Mouse (Mus musculus) forebrain, embryonic 13.5 days (tissue): ENCODE data around the gene Tsc22d2. TPM values are rescaled to one million over a fixed set of nuclear protein-coding genes. Genes with fewer than 3 reads are reported as not detected.

Source experiments
- ATAC-seq: fragments of 200-750 bp; cut with Nextera tagmentation; 2 replicates; pipeline ENCODE4 v1.8.0; 2017
- H3K27ac ChIP-seq: fragments of 300-500 bp; sonication (generic); 2 replicates; pipeline ENCODE4 v1.5.1; 2015; ENCODE audit warnings: inconsistent platforms, mild to moderate bottlenecking, moderate library complexity
- H3K27me3 ChIP-seq: fragments of 300-500 bp; sonication (generic); 2 replicates; pipeline ENCODE4 v1.6.1; 2015; ENCODE audit warnings: mild to moderate bottlenecking, inconsistent platforms
- H3K36me3 ChIP-seq: fragments of 300-500 bp; sonication (generic); 2 replicates; pipeline ENCODE4 v1.6.1; 2015; ENCODE audit warnings: mild to moderate bottlenecking, inconsistent platforms; ENCODE audit not compliant: poor library complexity, severe bottlenecking
- H3K4me1 ChIP-seq: fragments of 300-500 bp; sonication (generic); 2 replicates; pipeline ENCODE4 v1.6.1; 2015; ENCODE audit warnings: inconsistent platforms
- H3K4me2 ChIP-seq: fragments of 300-500 bp; sonication (generic); 2 replicates; pipeline ENCODE4 v1.6.1; 2015; ENCODE audit warnings: inconsistent platforms, mild to moderate bottlenecking, moderate library complexity
- H3K4me3 ChIP-seq: fragments of 300-500 bp; sonication (generic); 2 replicates; pipeline ENCODE4 v1.5.1; 2015; ENCODE audit warnings: mild to moderate bottlenecking, inconsistent platforms
- H3K9ac ChIP-seq: fragments of 300-500 bp; sonication (generic); 2 replicates; pipeline ENCODE4 v1.6.1; 2015; ENCODE audit warnings: mild to moderate bottlenecking, inconsistent platforms
- H3K9me3 ChIP-seq: fragments of 300-500 bp; sonication (generic); replicated peaks from 2 replicates; pipeline ENCODE4 v1.6.1; 2016; ENCODE audit warnings: inconsistent platforms
- WGBS: fragments of 180-500 bp; shearing (Covaris S2); methylation state at CpG from one replicate; pipeline ENCODE4 v1.1.7; 2015; 5-methylcytosine and 5-hydroxymethylcytosine counted together
- polyA plus RNA-seq: library from polyadenylated mRNA; unstranded; fragments of >200 nt; fragmentation: Nextera tagmentation; extraction: Ambion mirVana; gene quantifications from 2 replicates; pipeline ENCODE4 v1.2.1, GENCODE M21; 2015

The Tsc22d2 gene
- polyA plus RNA-seq, result 7.5 and 7.6 TPM in 2 replicates

GRCm38 (mm10) chr3:58414234-58414938, at the start of gene Tsc22d2:
Tsc22d2 (plus strand) TSS chr3:58414715.
- Histone ChIP-seq H3K4me3 (peak within 1 kb of the TSS; percentile 98), H3K9ac (peak within 1 kb of the TSS; percentile 96), H3K4me1 (peaks cover 19% of the 10 kb centered on the region), H3K9me3 (no peaks in the 10 kb centered on the region), H3K27me3 (no peaks in the 10 kb centered on the region), H3K27ac (peak within 1 kb of the TSS; percentile 99), H3K36me3 (no peaks in the 10 kb centered on the region), H3K4me2 (peak within 1 kb of the TSS; percentile 93)
- WGBS, result under 1% methylated on average over 51 of the region's 52 CpGs
- peak; percentile 86 for ATAC-seq

- H3K9ac ChIP-seq, result no peak overlapping the region
- no peak overlapping the region for H3K27ac ChIP-seq
- no peaks in the 10 kb centered on the region for H3K36me3 ChIP-seq
- no peaks in the 10 kb centered on the region for H3K27me3 ChIP-seq
- H3K4me1 ChIP-seq, result peaks cover 5% of the 10 kb centered on the region
- WGBS, result 75% methylated on average over 3 of the region's 3 CpGs
- H3K9me3 ChIP-seq, result no peaks in the 10 kb centered on the region
- no peak overlapping the region for H3K4me2 ChIP-seq
- ATAC-seq, result no peak
- no peak overlapping the region for H3K4me3 ChIP-seq
Measured at GRCm38 (mm10) chr3:58366756-58367155, 47.8 kb upstream of the Tsc22d2 start.

GRCm38 (mm10) chr3:58370811-58371210, 43.7 kb upstream of the Tsc22d2 start:
- H3K9me3 ChIP-seq, result no peaks in the 10 kb centered on the region
- no peak overlapping the region for H3K4me3 ChIP-seq
- no peaks in the 10 kb centered on the region for H3K36me3 ChIP-seq
- no peak overlapping the region for H3K27ac ChIP-seq
- no peak overlapping the region for H3K4me2 ChIP-seq
- H3K9ac ChIP-seq, result no peak overlapping the region
- 88% methylated on average over 2 of the region's 2 CpGs for WGBS
- no peaks in the 10 kb centered on the region for H3K27me3 ChIP-seq
- H3K4me1 ChIP-seq, result peaks cover 19% of the 10 kb centered on the region
- ATAC-seq, result no peak

DNA sequence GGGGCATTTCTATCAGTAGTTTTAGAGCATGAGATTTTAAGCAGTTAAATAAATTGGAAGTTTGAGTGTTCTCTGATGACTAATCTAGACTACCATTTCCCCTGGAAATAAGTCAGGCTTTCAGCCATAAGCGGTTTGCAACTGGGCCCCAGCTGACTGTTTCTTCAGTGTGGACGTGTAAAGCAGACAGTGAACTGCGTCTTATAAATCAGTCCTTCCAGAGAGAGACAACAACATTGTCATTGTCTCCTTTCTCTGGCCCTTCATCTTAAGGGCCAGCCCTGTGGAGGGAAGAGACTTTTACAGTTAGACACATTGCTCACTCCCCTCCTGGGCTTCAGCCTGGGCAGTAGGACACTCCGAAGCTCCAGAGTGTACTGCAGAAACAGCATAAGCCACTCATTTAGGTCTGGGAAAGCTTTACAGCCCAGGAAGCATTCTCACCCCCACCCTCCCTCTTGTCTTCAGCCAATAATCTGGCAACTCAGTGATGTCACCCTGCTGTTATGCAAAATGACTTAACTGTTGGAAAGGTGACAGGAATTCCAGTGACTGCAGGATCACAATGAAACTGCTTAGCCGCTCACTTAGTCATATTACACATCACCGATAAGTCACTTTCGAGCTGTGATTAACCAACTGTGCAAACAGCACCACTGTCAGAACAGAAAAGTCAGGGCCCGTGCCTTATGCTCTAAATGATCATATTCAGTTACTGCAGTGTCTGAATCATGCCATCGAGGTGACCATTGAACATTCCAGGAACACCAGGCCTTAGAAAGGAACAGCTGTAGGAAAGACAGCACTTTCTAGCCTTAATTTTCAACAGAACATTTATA, 42.2 kb upstream of the Tsc22d2 start:
- Histone ChIP-seq H3K27me3 (no peaks in the 10 kb centered on the region), H3K4me2 (peak overlapping the region; percentile 47), H3K9me3 (no peaks in the 10 kb centered on the region), H3K36me3 (no peaks in the 10 kb centered on the region), H3K9ac (peak overlapping the region; percentile 18; the same call in 1 of the 2 replicates), H3K4me1 (peaks cover 19% of the 10 kb centered on the region), H3K27ac (no peak overlapping the region), H3K4me3 (no peak overlapping the region)
- 5% methylated on average over 9 of the region's 9 CpGs for WGBS
- ATAC-seq, result peak; percentile 92

GRCm38 (mm10) chr3:58372905-58373208, 41.7 kb upstream of the Tsc22d2 start:
- Histone ChIP-seq H3K4me1 (peaks cover 19% of the 10 kb centered on the region), H3K4me2 (peak overlapping the region; percentile 47), H3K27me3 (no peaks in the 10 kb centered on the region), H3K4me3 (no peak overlapping the region), H3K27ac (no peak overlapping the region), H3K9me3 (no peaks in the 10 kb centered on the region), H3K9ac (no peak overlapping the region), H3K36me3 (no peaks in the 10 kb centered on the region)
- 6% methylated on average over 5 of the region's 5 CpGs for WGBS
- ATAC-seq, result peak; percentile 36; the same call in 1 of the 2 replicates

GRCm38 (mm10) chr3:58374281-58374680, 40.2 kb upstream of the Tsc22d2 start:
- no peak for ATAC-seq
- H3K4me3 ChIP-seq, result no peak overlapping the region
- no peak overlapping the region for H3K9ac ChIP-seq
- peaks cover 19% of the 10 kb centered on the region for H3K4me1 ChIP-seq
- H3K4me2 ChIP-seq, result no peak overlapping the region
- H3K36me3 ChIP-seq, result no peaks in the 10 kb centered on the region
- no peaks in the 10 kb centered on the region for H3K9me3 ChIP-seq
- H3K27ac ChIP-seq, result no peak overlapping the region
- no peaks in the 10 kb centered on the region for H3K27me3 ChIP-seq
- WGBS, result 87% methylated on average over 5 of the region's 5 CpGs

- Histone ChIP-seq H3K9ac (no peak overlapping the region), H3K9me3 (no peaks in the 10 kb centered on the region), H3K27me3 (no peaks in the 10 kb centered on the region), H3K27ac (no peak overlapping the region), H3K36me3 (no peaks in the 10 kb centered on the region), H3K4me3 (no peak overlapping the region), H3K4me1 (peaks cover 15% of the 10 kb centered on the region), H3K4me2 (no peak overlapping the region)
- 70% methylated on average over 3 of the region's 3 CpGs for WGBS
- ATAC-seq, result no peak
Measured at GRCm38 (mm10) chr3:58376713-58377112, 37.8 kb upstream of the Tsc22d2 start.

- Histone ChIP-seq H3K4me1 (peaks cover 6% of the 10 kb centered on the region), H3K36me3 (no peaks in the 10 kb centered on the region), H3K9ac (no peak overlapping the region), H3K27me3 (no peaks in the 10 kb centered on the region), H3K4me2 (no peak overlapping the region), H3K27ac (no peak overlapping the region), H3K4me3 (no peak overlapping the region), H3K9me3 (no peaks in the 10 kb centered on the region)
- 33% methylated on average over 5 of the region's 5 CpGs for WGBS
- no peak for ATAC-seq
Measured at GRCm38 (mm10) chr3:58377589-58378134, 36.9 kb upstream of the Tsc22d2 start.

DNA sequence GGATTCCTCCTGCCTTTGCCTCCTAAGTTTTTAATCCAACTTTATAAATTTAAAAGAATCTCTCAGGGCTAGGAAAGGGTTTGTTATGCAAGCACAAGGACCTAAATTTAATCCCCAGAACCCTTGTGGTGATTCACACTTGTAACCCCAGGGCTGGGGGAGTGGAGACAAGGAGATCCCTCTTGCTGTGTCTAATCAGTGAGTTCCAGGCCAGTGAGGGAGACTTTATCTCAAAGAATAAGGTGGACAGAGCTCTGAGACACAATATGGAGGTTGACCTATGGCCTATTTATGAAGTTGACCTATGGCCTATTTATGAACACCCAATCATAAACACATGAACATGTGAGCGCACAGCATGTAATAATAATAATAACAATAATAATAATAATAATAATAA, 31.8 kb upstream of the Tsc22d2 start:
- Histone ChIP-seq H3K4me2 (no peak overlapping the region), H3K4me1 (no peaks in the 10 kb centered on the region), H3K4me3 (no peak overlapping the region), H3K27me3 (no peaks in the 10 kb centered on the region), H3K27ac (no peak overlapping the region), H3K9me3 (no peaks in the 10 kb centered on the region), H3K36me3 (no peaks in the 10 kb centered on the region), H3K9ac (no peak overlapping the region)
- 98% methylated on average over 1 of the region's 1 CpGs for WGBS
- no peak for ATAC-seq

DNA sequence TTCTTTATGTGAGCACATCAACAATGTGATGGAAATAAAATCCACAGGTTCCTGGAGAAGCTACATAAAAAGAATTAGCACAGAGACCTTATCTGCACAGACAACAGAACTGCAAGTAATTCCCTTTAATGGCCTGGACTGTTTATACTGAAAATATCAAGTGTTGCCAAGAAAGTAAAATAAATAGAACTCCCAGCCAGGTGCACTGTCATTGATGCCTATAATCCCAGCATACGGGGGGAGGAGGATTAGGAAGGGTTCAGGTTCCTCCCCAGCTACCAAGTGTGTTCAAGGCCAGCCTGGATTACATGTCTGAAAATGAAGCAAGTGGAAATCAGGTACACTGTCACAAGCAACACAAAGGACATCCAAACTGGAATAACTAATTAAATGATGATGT, 29.5 kb upstream of the Tsc22d2 start:
- Histone ChIP-seq H3K4me2 (no peak overlapping the region), H3K4me1 (no peaks in the 10 kb centered on the region), H3K36me3 (no peaks in the 10 kb centered on the region), H3K4me3 (no peak overlapping the region), H3K9me3 (no peaks in the 10 kb centered on the region), H3K27ac (no peak overlapping the region), H3K9ac (no peak overlapping the region), H3K27me3 (no peaks in the 10 kb centered on the region)
- 53% methylated on average over 1 of the region's 1 CpGs for WGBS
- no peak for ATAC-seq

GRCm38 (mm10) chr3:58388731-58389130, 25.8 kb upstream of the Tsc22d2 start:
- H3K9ac ChIP-seq, result no peak overlapping the region
- no peaks in the 10 kb centered on the region for H3K9me3 ChIP-seq
- H3K36me3 ChIP-seq, result no peaks in the 10 kb centered on the region
- H3K27ac ChIP-seq, result no peak overlapping the region
- no peak overlapping the region for H3K4me3 ChIP-seq
- 87% methylated on average over 4 of the region's 4 CpGs for WGBS
- H3K4me1 ChIP-seq, result no peaks in the 10 kb centered on the region
- ATAC-seq, result no peak
- no peaks in the 10 kb centered on the region for H3K27me3 ChIP-seq
- no peak overlapping the region for H3K4me2 ChIP-seq

DNA sequence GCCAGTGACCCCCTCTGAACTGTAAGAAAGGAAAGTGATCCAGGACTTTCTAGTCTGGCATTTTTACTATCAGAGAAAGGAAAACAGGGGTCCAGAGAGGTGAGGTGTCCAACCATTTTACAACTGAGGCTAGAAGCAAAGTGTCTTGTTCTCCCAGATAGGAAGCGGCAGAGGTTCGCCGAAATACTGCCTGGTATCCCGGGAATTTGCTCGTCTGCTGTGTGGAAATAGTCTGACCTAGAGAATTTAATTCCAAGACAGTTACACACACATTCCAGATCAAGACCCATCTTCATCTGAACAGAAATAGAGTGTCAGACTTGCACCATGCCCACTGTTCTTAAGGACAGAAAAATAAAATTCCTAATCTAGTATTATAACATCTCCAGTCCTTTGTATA, 16.0 kb upstream of the Tsc22d2 start:
- no peak overlapping the region for H3K27ac ChIP-seq
- H3K4me3 ChIP-seq, result no peak overlapping the region
- no peaks in the 10 kb centered on the region for H3K36me3 ChIP-seq
- H3K4me2 ChIP-seq, result no peak overlapping the region
- H3K9ac ChIP-seq, result no peak overlapping the region
- no peak for ATAC-seq
- H3K9me3 ChIP-seq, result peaks cover 3% of the 10 kb centered on the region; the same call in 1 of the 2 replicates
- no peaks in the 10 kb centered on the region for H3K27me3 ChIP-seq
- WGBS, result 74% methylated on average over 5 of the region's 5 CpGs
- no peaks in the 10 kb centered on the region for H3K4me1 ChIP-seq
